Mouse (Mus musculus) bone marrow, adult 2 months (tissue): ENCODE measurements around the gene Adarb1. TPM values are rescaled to one million over a fixed set of nuclear protein-coding genes. Genes with fewer than 3 reads are reported as not detected.

ENCODE experiments used
- H3K27ac ChIP-seq: fragments of 200-500 bp; 2 replicates; pipeline ENCODE4 v1.5.1; 2012; ENCODE audit warnings: low read depth, mild to moderate bottlenecking, control low read depth, inconsistent platforms, low read length; ENCODE audit not compliant: control insufficient read depth, poor library complexity, insufficient read depth
- H3K4me1 ChIP-seq: fragments of 200-500 bp; 2 replicates; pipeline ENCODE4 v1.6.1; 2011; ENCODE audit warnings: low read length; ENCODE audit not compliant: control insufficient read depth, insufficient read depth
- H3K4me3 ChIP-seq: fragments of 200-500 bp; replicated peaks from 2 replicates; pipeline ENCODE3; 2011; ENCODE audit warnings: mild to moderate bottlenecking, low read depth, low read length, control low read depth; ENCODE audit not compliant: control insufficient read depth
- CTCF ChIP-seq: fragments of 200-500 bp; IDR thresholded peaks from 2 replicates; pipeline ENCODE4 v1.5.1; 2011; ENCODE audit warnings: low read length, control low read depth; ENCODE audit not compliant: control insufficient read depth, insufficient read depth
- POLR2A ChIP-seq: fragments of 200-500 bp; IDR thresholded peaks from 2 replicates; pipeline ENCODE4 v1.6.1; 2011; ENCODE audit warnings: low read depth, mild to moderate bottlenecking, control low read depth, low read length, borderline replicate concordance; ENCODE audit not compliant: control insufficient read depth
- WGBS: fragments of 180-500 bp; shearing (Covaris S2); methylation state at CpG from one replicate; pipeline ENCODE4 v1.1.7; 2018; 5-methylcytosine and 5-hydroxymethylcytosine counted together
- polyA plus RNA-seq: library from polyadenylated mRNA; stranded (reverse); fragments of >200 nt; gene quantifications from 2 replicates; pipeline ENCODE4 v1.2.4, GENCODE M21; 2011; ENCODE audit warnings: low replicate concordance; ENCODE audit not compliant: missing spikeins, insufficient read depth, insufficient read length

Gene Adarb1
- polyA plus RNA-seq: 1.7 and 2.1 TPM in 2 replicates

DNA sequence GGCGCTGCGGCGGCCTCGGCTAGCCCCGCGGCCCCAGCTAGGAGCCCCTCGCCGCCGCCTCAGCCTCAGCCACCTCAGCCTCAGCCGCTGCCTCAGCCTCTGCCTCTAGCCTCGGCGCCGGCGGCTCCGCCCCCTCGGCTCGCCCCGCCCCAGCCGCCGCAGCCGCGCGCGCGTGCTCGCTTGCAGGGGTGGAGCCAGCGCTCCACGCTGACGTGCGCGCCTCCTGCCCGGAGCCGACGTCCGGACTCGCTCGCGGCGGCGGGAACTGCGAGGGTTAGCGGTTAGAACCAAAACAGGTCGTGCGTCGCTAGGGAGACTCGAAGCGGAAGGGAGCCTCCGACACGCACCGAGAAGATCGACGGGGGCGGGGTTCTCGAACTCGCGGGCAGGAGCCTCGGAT lies at the start of gene Adarb1:
TSS of gene Adarb1 (minus strand) at position 133 of the 400 bp plus-strand sequence.
- H3K4me3 ChIP-seq: peak within 1 kb of the TSS; percentile 59
- H3K4me1 ChIP-seq: no peaks in the 10 kb centered on the region
- peak within 1 kb of the TSS; percentile 6; the same call in 1 of the 2 replicates for H3K27ac ChIP-seq
- TF ChIP-seq CTCF (no peak), POLR2A (no peak; the same call in 1 of the 2 replicates)
- under 1% methylated on average over 56 of the region's 57 CpGs for WGBS

- no peak for TF ChIP-seq CTCF
- no peak for TF ChIP-seq POLR2A
- Histone ChIP-seq H3K27ac (no peak overlapping the region), H3K4me3 (no peak overlapping the region), H3K4me1 (no peaks in the 10 kb centered on the region)
- WGBS: 73% methylated on average over 6 of the region's 6 CpGs
Observed at GRCm38 (mm10) chr10:77467407-77467806, 49.3 kb upstream of the Adarb1 start.

DNA sequence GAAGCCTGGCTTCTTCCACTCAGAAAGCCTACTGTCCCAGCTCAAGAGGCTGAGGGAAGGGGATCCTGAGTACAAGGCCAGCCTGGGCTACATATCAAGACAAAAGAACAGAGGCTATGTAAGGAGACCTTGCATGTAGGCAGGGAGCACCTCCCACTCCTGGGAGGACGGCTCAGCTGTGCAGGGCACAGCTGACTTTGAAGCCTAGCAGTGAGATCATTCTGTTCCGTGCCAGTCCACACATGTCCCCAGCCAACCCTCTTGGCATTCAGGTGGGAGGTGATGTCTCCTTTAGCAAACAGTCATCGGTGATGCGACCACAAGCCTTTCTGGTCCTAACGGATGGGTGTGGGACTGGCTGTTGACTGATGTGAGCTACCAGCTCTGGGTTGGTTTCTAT lies 47.8 kb upstream of the Adarb1 start:
- Histone ChIP-seq H3K4me3 (no peak overlapping the region), H3K27ac (no peak overlapping the region), H3K4me1 (no peaks in the 10 kb centered on the region)
- no peak for TF ChIP-seq CTCF
- no peak for TF ChIP-seq POLR2A
- WGBS: 84% methylated on average over 5 of the region's 5 CpGs

GRCm38 (mm10) chr10:77464181-77464936 lies 46.3 kb upstream of the Adarb1 start:
- no peak for TF ChIP-seq POLR2A
- no peak for TF ChIP-seq CTCF
- H3K27ac ChIP-seq: no peak overlapping the region
- WGBS: 74% methylated on average over 10 of the region's 10 CpGs
- no peaks in the 10 kb centered on the region for H3K4me1 ChIP-seq
- H3K4me3 ChIP-seq: no peak overlapping the region

GRCm38 (mm10) chr10:77461161-77461560 lies 43.1 kb upstream of the Adarb1 start:
- WGBS: 82% methylated on average over 8 of the region's 8 CpGs
- H3K4me3 ChIP-seq: no peak overlapping the region

DNA sequence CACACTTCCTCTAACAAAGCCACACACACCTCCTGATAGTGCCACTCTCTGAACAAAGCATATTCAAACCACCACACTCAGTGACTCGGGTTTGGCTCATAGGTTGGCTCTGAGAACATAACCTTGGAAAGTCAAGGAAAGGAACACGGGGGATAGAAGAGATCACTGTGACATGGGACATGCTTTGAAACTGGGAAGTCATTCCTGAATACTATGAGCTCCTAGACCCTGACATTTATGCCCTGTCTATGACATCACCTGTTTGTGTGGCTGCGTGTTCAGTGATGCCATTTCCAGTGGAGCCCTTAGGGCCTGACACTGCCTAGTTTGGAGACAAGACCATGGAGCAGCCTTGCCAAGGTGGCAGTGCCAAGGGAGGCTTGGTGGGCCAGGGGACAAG lies 39.6 kb upstream of the Adarb1 start:
- TF ChIP-seq CTCF (no peak), POLR2A (no peak)
- WGBS: 64% methylated on average over 3 of the region's 3 CpGs
- Histone ChIP-seq H3K4me3 (no peak overlapping the region), H3K4me1 (no peaks in the 10 kb centered on the region), H3K27ac (no peak overlapping the region)

More at GRCm38 (mm10) chr10:77461161-77461560, 43.1 kb upstream of the Adarb1 start:
- Histone ChIP-seq H3K27ac (no peak overlapping the region), H3K4me1 (no peaks in the 10 kb centered on the region)
- TF ChIP-seq POLR2A: no peak
- no peak for TF ChIP-seq CTCF

DNA sequence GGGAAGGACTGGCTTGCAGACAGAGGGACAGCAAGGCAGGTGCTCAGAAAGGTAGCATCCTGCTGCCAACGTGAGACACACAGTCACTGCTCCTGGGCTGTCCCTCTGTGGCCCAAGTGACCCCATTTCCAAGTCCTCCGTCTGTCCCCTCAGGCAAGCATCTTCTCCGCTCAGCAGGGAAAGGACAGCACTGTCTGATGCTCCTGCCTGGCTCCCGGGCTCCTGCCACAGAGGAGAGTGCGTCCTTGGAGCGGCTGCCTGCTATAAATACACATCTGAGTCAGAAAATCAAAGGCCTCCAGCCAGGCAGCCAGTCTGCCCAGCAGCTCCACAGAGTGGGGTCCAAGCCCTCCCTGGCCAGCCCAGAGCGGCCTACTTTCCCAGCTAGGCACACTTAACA lies 38.4 kb upstream of the Adarb1 start:
- H3K4me3 ChIP-seq: no peak overlapping the region
- TF ChIP-seq CTCF (no peak), POLR2A (no peak)
- H3K27ac ChIP-seq: no peak overlapping the region
- H3K4me1 ChIP-seq: no peaks in the 10 kb centered on the region
- WGBS: 78% methylated on average over 7 of the region's 7 CpGs

- H3K4me1 ChIP-seq: no peaks in the 10 kb centered on the region
- 69% methylated on average over 14 of the region's 14 CpGs for WGBS
- no peak overlapping the region for H3K4me3 ChIP-seq
- TF ChIP-seq CTCF (no peak), POLR2A (no peak)
- no peak overlapping the region for H3K27ac ChIP-seq
Observed at GRCm38 (mm10) chr10:77455251-77456010, 37.4 kb upstream of the Adarb1 start.
